Mouse (Mus musculus) ES-Bruce4 (cell line): Measurements from ENCODE around the gene Cyth2.

Source experiments
- CTCF ChIP-seq: IDR thresholded peaks from one replicate; pipeline ENCODE4 v1.8.1; 2011; ENCODE audit warnings: low read depth, low read length
- EP300 ChIP-seq: IDR thresholded peaks from 2 replicates; pipeline ENCODE4 v1.6.1; 2011; ENCODE audit warnings: low read depth, low read length; ENCODE audit not compliant: insufficient read depth
- POLR2A ChIP-seq: IDR thresholded peaks from one replicate; pipeline ENCODE4 v1.8.1; 2011; ENCODE audit warnings: low read length; ENCODE audit not compliant: insufficient read depth

DNA sequence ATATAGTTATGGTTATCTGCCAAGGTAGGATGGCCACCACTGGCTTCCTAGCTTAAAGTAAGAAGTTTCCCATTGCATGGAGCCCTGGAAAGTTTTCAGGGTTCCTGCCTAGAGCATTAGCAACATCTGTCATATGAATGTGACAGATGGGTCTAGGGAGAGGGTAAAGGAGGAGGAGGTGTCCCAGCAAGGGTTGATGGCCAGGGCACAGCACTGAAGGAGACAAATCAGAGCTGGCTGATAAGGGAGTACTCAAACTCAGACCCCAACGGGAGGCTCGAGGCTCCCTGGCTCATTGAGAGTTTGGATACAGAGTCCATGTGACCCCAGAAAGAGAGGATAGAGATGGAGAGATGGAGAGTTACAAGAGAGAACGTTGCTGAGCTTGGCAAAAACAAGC is 36.3 kb upstream of the Cyth2 start:
- TF ChIP-seq EP300, result no peak
- no peak for TF ChIP-seq CTCF
- no peak for TF ChIP-seq POLR2A
